Mouse (Mus musculus): ENCODE measurements around the gene Arih1. TPM values are rescaled to one million over a fixed set of nuclear protein-coding genes. Genes with fewer than 3 reads are reported as not detected.

The Arih1 gene
- 16.1 and 23.1 TPM in 2 replicates for polyA plus RNA-seq (2015; fragmentation: Nextera tagmentation; extraction: Ambion mirVana)

DNA sequence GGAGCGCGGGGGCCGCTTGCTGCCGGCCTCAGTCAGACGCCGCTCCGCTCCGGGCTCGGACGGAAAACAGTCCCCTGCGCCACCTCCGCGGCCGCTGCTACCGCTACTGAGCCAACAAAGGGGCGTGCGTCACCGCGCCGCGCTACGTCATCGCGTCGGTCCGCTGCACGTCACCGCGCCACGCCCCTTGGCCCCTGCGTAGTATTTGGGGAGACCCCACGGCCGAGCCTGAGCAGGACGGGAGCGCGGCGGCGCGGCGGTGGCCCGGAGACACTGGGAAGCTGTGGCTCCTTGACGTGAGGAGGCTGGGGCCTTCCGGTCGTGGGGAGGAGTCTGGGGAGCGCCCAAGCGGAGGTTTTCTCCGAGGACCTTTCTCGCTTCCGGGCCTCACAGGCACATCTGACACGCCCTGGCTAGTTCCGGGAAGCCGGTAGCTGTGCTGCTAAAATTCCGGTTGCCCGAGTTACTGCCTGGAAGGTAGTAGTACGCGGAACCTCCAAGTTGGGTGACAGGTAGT is at the start of gene Arih1:
TSS of gene Arih1 (minus strand) at position 70 of the 517 bp plus-strand sequence.
- Histone ChIP-seq H3K27ac (peak within 1 kb of the TSS; percentile 100), H3K4me3 (replicated peaks) (peak within 1 kb of the TSS; percentile 100), H3K36me3 (no peaks in the 10 kb centered on the region), H3K9me3 (no peaks in the 10 kb centered on the region), H3K4me1 (replicated peaks) (peaks cover 32% of the 10 kb centered on the region), H3K4me2 (replicated peaks) (peak within 1 kb of the TSS; percentile 91), H3K27me3 (no peaks in the 10 kb centered on the region), H3K9ac (replicated peaks) (peak within 1 kb of the TSS; percentile 99)
- WGBS, result under 1% methylated on average over 45 of the region's 56 CpGs
- peak; percentile 99 for ATAC-seq

- WGBS, result 84% methylated on average over 4 of the region's 4 CpGs
- H3K4me1 ChIP-seq (replicated peaks), result peaks cover under 1% of the 10 kb centered on the region
- ATAC-seq, result no peak
- 0 out of 2 replicates have a peak, but pooled peaks cover 9% of the 10 kb centered on the region for H3K27me3 ChIP-seq
- no peaks in the 10 kb centered on the region for H3K36me3 ChIP-seq
- H3K4me3 ChIP-seq (replicated peaks), result no peak overlapping the region
- H3K9me3 ChIP-seq, result no peaks in the 10 kb centered on the region
- no peak overlapping the region for H3K27ac ChIP-seq
- H3K9ac ChIP-seq (replicated peaks), result no peak overlapping the region
- H3K4me2 ChIP-seq (replicated peaks), result no peak overlapping the region
Observed at GRCm38 (mm10) chr9:59533889-59534288, 47.5 kb upstream of the Arih1 start.

DNA sequence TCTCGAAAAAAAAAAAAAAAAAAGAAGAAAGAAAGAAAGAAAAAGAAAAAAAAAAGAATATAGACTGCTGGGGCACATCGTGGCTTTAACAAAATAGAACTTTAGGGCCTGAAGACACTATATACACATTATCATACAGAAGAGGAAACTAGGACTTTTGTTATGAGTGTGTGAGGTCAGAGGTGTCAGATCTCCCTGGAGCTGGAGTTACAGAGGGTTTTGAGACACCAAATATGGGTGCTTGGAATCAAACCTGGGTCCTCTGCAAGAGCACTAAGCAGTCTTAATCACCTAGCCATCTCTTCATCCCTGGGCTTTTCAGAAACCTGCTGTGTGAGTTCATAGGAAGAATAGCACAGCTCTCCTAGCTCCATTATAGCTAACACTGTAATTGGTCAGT is 47.0 kb upstream of the Arih1 start:
- Histone ChIP-seq H3K4me3 (replicated peaks) (no peak overlapping the region), H3K4me2 (replicated peaks) (no peak overlapping the region), H3K27ac (no peak overlapping the region), H3K27me3 (0 out of 2 replicates have a peak, but pooled peaks cover 9% of the 10 kb centered on the region), H3K9me3 (no peaks in the 10 kb centered on the region), H3K36me3 (no peaks in the 10 kb centered on the region), H3K9ac (replicated peaks) (no peak overlapping the region), H3K4me1 (replicated peaks) (no peaks in the 10 kb centered on the region)
- ATAC-seq, result no peak
- WGBS, result 73% methylated on average over 2 of the region's 2 CpGs

DNA sequence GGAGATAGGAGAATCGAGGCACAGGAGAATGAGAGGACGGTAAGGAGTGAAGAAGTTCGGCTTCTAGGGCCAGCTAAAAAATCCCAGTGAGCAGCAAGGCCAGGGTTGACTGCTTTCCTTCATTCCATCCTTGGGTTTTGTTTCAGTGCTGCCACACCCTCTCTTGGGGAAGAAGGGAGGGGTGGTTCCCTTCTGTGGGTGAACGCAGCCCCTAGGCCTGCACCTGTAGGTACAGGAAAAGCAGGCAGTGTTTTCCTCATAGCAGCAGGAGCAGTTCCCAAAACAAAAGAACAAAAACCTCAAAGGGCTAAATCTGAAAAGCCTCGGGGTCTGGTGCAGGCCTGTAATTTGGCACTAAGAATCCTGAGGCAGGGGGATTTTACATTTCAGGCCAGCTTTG is 45.2 kb upstream of the Arih1 start:
- no peak overlapping the region for H3K4me2 ChIP-seq (replicated peaks)
- H3K36me3 ChIP-seq, result no peaks in the 10 kb centered on the region
- no peak overlapping the region for H3K4me3 ChIP-seq (replicated peaks)
- no peak for ATAC-seq
- no peaks in the 10 kb centered on the region for H3K9me3 ChIP-seq
- 21% methylated on average over 5 of the region's 5 CpGs for WGBS
- no peak overlapping the region for H3K9ac ChIP-seq (replicated peaks)
- no peak overlapping the region for H3K27ac ChIP-seq
- H3K27me3 ChIP-seq, result no peaks in the 10 kb centered on the region
- H3K4me1 ChIP-seq (replicated peaks), result no peaks in the 10 kb centered on the region

DNA sequence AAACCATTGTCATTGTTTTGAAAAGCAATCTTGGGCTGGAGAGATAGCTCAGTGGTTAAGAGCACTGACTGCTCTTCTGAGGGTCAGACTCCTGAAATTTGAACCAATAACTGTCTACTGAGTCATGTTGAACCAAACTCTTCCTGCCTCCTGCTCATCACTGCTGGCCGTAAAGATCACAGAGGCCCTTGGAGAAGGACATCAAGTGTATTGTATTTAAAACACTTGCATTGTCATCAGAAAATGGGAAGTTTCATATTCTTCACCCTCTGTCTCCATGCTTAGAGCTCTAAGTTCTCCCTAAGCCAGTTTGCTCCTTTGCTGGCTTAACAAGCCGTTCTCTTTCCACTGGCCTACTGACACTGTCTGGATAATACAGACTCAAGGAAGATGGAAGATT is 41.9 kb upstream of the Arih1 start:
- Histone ChIP-seq H3K9ac (replicated peaks) (no peak overlapping the region), H3K36me3 (no peaks in the 10 kb centered on the region), H3K4me1 (replicated peaks) (no peaks in the 10 kb centered on the region), H3K4me3 (replicated peaks) (no peak overlapping the region), H3K27ac (no peak overlapping the region), H3K9me3 (no peaks in the 10 kb centered on the region), H3K4me2 (replicated peaks) (no peak overlapping the region), H3K27me3 (no peaks in the 10 kb centered on the region)
- ATAC-seq, result no peak
- WGBS, result 91% methylated on average over 2 of the region's 2 CpGs

GRCm38 (mm10) chr9:59527580-59527979 is 41.2 kb upstream of the Arih1 start:
- Histone ChIP-seq H3K27ac (no peak overlapping the region), H3K9me3 (no peaks in the 10 kb centered on the region), H3K9ac (replicated peaks) (no peak overlapping the region), H3K4me1 (replicated peaks) (no peaks in the 10 kb centered on the region), H3K36me3 (no peaks in the 10 kb centered on the region), H3K4me3 (replicated peaks) (no peak overlapping the region), H3K27me3 (no peaks in the 10 kb centered on the region), H3K4me2 (replicated peaks) (no peak overlapping the region)
- WGBS, result 83% methylated on average over 3 of the region's 3 CpGs
- ATAC-seq, result no peak

DNA sequence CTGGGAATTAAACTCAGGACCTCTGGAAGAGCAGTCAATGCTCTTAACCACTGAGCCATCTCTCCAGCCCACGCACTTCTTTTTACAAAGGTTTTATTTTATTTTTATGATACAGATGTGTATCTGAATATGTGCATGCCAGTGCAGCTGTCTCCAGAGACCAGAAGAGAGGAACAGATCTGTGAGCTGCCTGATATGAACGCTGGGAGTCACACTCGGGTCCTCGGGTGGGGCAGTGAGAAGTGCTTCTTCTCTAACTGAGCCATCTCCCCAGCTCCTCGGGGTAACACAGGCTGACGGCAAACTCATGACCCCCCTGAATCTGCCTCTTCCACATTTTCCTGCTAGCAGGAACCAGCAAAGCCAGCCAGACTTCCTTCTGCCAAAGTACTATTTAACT is 40.3 kb upstream of the Arih1 start:
- no peaks in the 10 kb centered on the region for H3K27me3 ChIP-seq
- H3K4me2 ChIP-seq (replicated peaks), result no peak overlapping the region
- H3K4me3 ChIP-seq (replicated peaks), result no peak overlapping the region
- H3K9ac ChIP-seq (replicated peaks), result no peak overlapping the region
- no peaks in the 10 kb centered on the region for H3K4me1 ChIP-seq (replicated peaks)
- 89% methylated on average over 6 of the region's 6 CpGs for WGBS
- ATAC-seq, result no peak
- no peaks in the 10 kb centered on the region for H3K36me3 ChIP-seq
- H3K9me3 ChIP-seq, result no peaks in the 10 kb centered on the region
- H3K27ac ChIP-seq, result no peak overlapping the region

- Histone ChIP-seq H3K9me3 (no peaks in the 10 kb centered on the region), H3K4me2 (replicated peaks) (no peak overlapping the region), H3K9ac (replicated peaks) (no peak overlapping the region), H3K27me3 (no peaks in the 10 kb centered on the region), H3K4me3 (replicated peaks) (no peak overlapping the region), H3K4me1 (replicated peaks) (no peaks in the 10 kb centered on the region), H3K27ac (no peak overlapping the region), H3K36me3 (no peaks in the 10 kb centered on the region)
- WGBS, result 84% methylated on average over 4 of the region's 4 CpGs
- no peak for ATAC-seq
Observed at GRCm38 (mm10) chr9:59522906-59523305, 36.5 kb upstream of the Arih1 start.

DNA sequence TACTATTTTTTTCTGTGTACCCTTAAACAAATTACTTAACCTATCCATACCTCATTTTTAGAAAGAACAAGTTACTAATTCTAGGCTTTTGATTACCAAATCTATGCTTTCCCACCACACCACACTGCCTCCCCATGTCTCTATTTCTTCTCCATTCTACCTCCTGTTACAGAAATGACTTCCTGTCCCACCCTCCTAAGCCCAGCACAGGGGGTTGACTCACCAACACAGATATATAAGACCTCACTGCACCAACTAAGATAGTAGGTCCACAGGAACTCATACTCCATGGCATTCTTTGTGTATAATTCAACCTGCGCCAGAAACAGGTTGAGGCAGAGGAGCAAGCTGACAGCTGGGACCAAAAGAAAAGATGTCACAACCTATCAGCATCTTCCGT is 33.0 kb upstream of the Arih1 start:
- H3K27me3 ChIP-seq, result no peaks in the 10 kb centered on the region
- H3K4me3 ChIP-seq (replicated peaks), result no peak overlapping the region
- no peaks in the 10 kb centered on the region for H3K4me1 ChIP-seq (replicated peaks)
- no peak overlapping the region for H3K9ac ChIP-seq (replicated peaks)
- 81% methylated on average over 2 of the region's 2 CpGs for WGBS
- H3K9me3 ChIP-seq, result no peaks in the 10 kb centered on the region
- no peak overlapping the region for H3K27ac ChIP-seq
- no peaks in the 10 kb centered on the region for H3K36me3 ChIP-seq
- no peak for ATAC-seq
- no peak overlapping the region for H3K4me2 ChIP-seq (replicated peaks)

DNA sequence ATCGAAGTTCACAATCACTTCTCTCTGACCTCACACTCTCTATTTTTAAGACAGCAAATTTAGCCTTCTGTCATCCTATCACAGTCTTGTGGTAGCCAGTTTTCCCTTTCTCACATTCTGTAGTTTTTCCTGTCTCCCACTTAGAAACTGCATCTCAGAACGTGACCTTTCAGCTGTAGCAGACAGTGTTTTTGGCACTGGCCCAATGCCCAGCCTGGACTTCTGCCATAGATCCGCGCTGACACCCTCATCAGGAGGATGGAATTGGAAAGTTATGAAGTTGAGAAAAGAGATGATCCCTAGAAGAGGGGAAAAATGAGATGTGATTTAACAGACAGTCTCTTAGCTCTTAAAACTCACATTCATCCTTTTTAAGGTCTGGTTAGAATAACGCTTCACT is 32.6 kb upstream of the Arih1 start:
- Histone ChIP-seq H3K9me3 (no peaks in the 10 kb centered on the region), H3K4me2 (replicated peaks) (no peak overlapping the region), H3K27ac (no peak overlapping the region), H3K27me3 (no peaks in the 10 kb centered on the region), H3K36me3 (no peaks in the 10 kb centered on the region), H3K4me1 (replicated peaks) (no peaks in the 10 kb centered on the region), H3K4me3 (replicated peaks) (no peak overlapping the region), H3K9ac (replicated peaks) (no peak overlapping the region)
- WGBS, result 82% methylated on average over 5 of the region's 5 CpGs
- no peak for ATAC-seq

- WGBS, result 59% methylated on average over 7 of the region's 7 CpGs
- H3K27ac ChIP-seq, result no peak overlapping the region
- H3K4me2 ChIP-seq (replicated peaks), result no peak overlapping the region
- no peak overlapping the region for H3K4me3 ChIP-seq (replicated peaks)
- no peaks in the 10 kb centered on the region for H3K27me3 ChIP-seq
- H3K9ac ChIP-seq (replicated peaks), result no peak overlapping the region
- no peaks in the 10 kb centered on the region for H3K36me3 ChIP-seq
- no peak for ATAC-seq
- H3K4me1 ChIP-seq (replicated peaks), result no peaks in the 10 kb centered on the region
- no peaks in the 10 kb centered on the region for H3K9me3 ChIP-seq
Observed at GRCm38 (mm10) chr9:59517127-59517526, 30.7 kb upstream of the Arih1 start.

DNA sequence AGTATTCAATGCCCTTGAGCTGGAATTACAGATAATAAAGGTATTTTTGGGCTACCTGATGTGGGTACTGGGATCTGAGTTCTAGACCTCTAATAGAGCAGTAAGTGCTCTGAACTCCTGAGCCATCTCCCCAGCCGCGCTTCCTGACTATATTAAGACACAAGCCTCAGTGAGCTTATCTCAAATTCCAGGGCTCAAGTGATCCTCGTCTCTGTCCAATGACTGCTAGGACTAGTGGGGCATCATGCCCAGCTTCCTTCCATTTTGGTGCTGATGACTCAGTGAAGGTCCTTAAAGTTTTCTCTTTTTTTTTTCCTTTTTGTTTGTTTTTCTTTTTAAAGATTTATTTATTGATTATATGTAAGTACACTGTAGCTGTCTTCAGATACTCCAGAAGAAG is 28.7 kb upstream of the Arih1 start:
- H3K4me1 ChIP-seq (replicated peaks), result no peaks in the 10 kb centered on the region
- 74% methylated on average over 3 of the region's 3 CpGs for WGBS
- no peak overlapping the region for H3K4me3 ChIP-seq (replicated peaks)
- no peak for ATAC-seq
- no peak overlapping the region for H3K27ac ChIP-seq
- no peaks in the 10 kb centered on the region for H3K27me3 ChIP-seq
- no peak overlapping the region for H3K4me2 ChIP-seq (replicated peaks)
- no peaks in the 10 kb centered on the region for H3K36me3 ChIP-seq
- H3K9ac ChIP-seq (replicated peaks), result no peak overlapping the region
- no peaks in the 10 kb centered on the region for H3K9me3 ChIP-seq

DNA sequence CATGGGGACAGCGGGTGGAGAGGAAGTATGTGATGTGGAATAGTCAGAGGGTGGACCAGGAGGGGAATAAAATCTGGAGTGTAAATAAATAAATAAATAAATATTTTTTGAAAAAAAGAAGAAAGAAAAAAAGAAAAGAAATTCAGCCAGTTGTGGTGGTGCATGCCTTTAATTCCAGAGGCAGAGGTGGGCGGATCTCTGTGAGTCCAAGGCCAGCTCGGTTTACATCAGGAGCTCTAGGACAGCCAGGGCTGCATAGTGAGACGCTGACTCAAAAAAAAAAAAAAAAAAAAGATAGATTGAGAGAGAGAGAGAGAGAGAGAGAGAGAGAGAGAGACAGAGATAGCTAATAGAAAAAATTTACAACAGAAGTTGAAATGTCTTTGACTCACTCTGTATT is 26.0 kb upstream of the Arih1 start:
- Histone ChIP-seq H3K27ac (no peak overlapping the region), H3K9ac (replicated peaks) (no peak overlapping the region), H3K4me2 (replicated peaks) (no peak overlapping the region), H3K27me3 (no peaks in the 10 kb centered on the region), H3K36me3 (no peaks in the 10 kb centered on the region), H3K9me3 (no peaks in the 10 kb centered on the region), H3K4me3 (replicated peaks) (no peak overlapping the region), H3K4me1 (replicated peaks) (no peaks in the 10 kb centered on the region)
- ATAC-seq, result no peak
- 56% methylated on average over 4 of the region's 4 CpGs for WGBS
